Mouse (Mus musculus) adipose tissue, adult 10 weeks (tissue): ENCODE results near the gene Map2k6. TPM values are rescaled to one million over a fixed set of nuclear protein-coding genes. Genes with fewer than 3 reads are reported as not detected.

Experiments used
- polyA plus RNA-seq: library from polyadenylated mRNA; stranded (reverse); fragments of 350-450 nt; fragmentation: Illumina TruSeq; extraction: RNeasy Lipid Tissue Mini Kit (QIAGEN cat#74804); gene quantifications from one replicate; pipeline ENCODE4 v1.2.3, GENCODE M21; 2014; ENCODE audit warnings: low read depth, low replicate concordance

Gene Map2k6
- 4.8 TPM for polyA plus RNA-seq

GRCm38 (mm10) chr11:110398553-110399239 lies at the start of gene Map2k6:
Gene Map2k6 (plus strand): TSS chr11:110399122.

Other genes starting within 250 kb of the Map2k6 start
- gene Abca9, start 230.9 kb upstream of the Map2k6 start, polyA plus RNA-seq = 10.8 TPM
- gene Abca6, start 147.3 kb upstream of the Map2k6 start, polyA plus RNA-seq = 4.2 TPM
- 7.7 TPM for gene Abca5, start 61.4 kb upstream of the Map2k6 start, polyA plus RNA-seq